Comparison of ENCODE assay signal across 9 mouse cellular contexts in the genomic region with DNA sequence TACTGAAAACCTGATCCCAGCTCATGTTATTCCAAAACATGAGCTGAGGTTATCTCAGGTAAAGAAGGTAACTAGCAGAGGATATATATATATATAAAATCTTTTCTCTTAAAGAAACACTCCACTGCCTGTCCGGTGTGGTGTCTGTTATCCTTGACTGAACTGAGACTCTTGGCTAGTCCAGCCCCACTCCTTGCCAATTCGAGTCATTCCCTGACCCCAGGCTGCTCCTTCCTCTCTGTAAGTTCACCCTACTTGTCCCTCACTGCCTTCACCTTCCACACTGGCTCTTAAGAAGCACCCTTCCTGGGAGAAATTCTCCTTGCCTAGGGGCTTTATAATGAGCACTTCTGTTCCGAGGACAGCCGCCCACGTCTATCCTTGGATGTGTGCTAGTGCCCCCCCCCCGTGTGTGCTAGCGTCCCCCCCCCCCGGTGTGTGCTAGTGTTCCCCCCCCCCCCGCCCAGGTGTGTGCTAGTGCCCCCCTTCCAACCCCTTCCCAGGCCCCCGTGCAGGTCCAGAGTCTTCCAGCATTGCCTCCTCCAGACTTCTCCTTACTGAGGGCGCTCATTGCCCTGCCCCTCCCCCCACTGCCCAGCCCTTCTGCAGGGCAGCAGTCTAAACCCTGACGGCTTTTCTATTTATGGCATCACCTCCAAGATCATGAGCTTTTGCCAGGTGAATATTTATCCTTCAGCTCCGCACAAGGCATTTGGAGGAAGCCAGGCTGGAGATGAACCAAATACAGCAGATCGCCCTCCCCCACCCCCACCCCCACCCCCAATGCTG.
DNase-seq lines count a peak whose midpoint lies in the region; ATAC-seq and TF ChIP-seq lines count a peak whose summit lies in the region.
"Had no signal": no experiment of that assay in that cellular context is flagged by ENCODE, and none has a peak within 500 bp of the region (broad histone marks: within the 10 kb centered on the region; RNA-seq: fewer than 3 reads in every experiment).

No protein-coding gene starts in this region.

- 21% methylated on average over 10 of the region's 14 CpGs for WGBS in lung, embryonic 14.5 days
- 32% methylated on average over 9 of the region's 14 CpGs for WGBS in embryonic facial prominence, embryonic 12.5 days
- WGBS in hindbrain, embryonic 11.5 days = 35% methylated on average over 10 of the region's 14 CpGs
- WGBS in liver, embryonic 12.5 days (ENCODE audit: insufficient replicate concordance) = 42% methylated on average over 9 of the region's 14 CpGs

- no peaks in the 10 kb centered on the region for H3K36me3 ChIP-seq in lung, embryonic 14.5 days (ENCODE audit: insufficient read depth)
- no peaks in the 10 kb centered on the region for H3K36me3 ChIP-seq in embryonic facial prominence, embryonic 12.5 days
- no peaks in the 10 kb centered on the region for H3K36me3 ChIP-seq in hindbrain, embryonic 11.5 days (ENCODE audit: control insufficient read depth, insufficient read depth, low read length)
- H3K36me3 ChIP-seq in liver, embryonic 12.5 days = no peaks in the 10 kb centered on the region
- H3K36me3 ChIP-seq: embryonic facial prominence, embryonic 15.5 days had no signal

- H3K4me1 ChIP-seq in lung, embryonic 14.5 days (ENCODE audit: insufficient read depth) = no peaks in the 10 kb centered on the region
- H3K4me1 ChIP-seq in embryonic facial prominence, embryonic 12.5 days = peaks cover 12% of the 10 kb centered on the region
- H3K4me1 ChIP-seq in hindbrain, embryonic 11.5 days (replicated peaks; ENCODE audit: control insufficient read depth, insufficient read depth, low read length) = no peaks in the 10 kb centered on the region
- H3K4me1 ChIP-seq in liver, embryonic 12.5 days = no peaks in the 10 kb centered on the region
- H3K4me1 ChIP-seq: embryonic facial prominence, embryonic 15.5 days had no signal

- peak; percentile 25 for DNase-seq in lung, embryonic 14.5 days
- no peak for DNase-seq in lung, postnatal 25 days (ENCODE audit: low spot score)
- peak; percentile 45 for DNase-seq in hindbrain, embryonic 11.5 days (ENCODE audit: low spot score)
- DNase-seq in lung, postnatal 10 days = peak; percentile 33
- no peak for DNase-seq in thymus, postnatal 0 days (ENCODE audit: low spot score)
- no peak for DNase-seq in cerebellum, adult 9-11 months

- TF ChIP-seq CTCF in lung, embryonic 14.5 days (IDR thresholded peaks at IDR 0.05; ENCODE audit: low read depth) = no peak

- H3K27ac ChIP-seq in lung, embryonic 14.5 days (ENCODE audit: low read depth) = no peak overlapping the region
- H3K27ac ChIP-seq in embryonic facial prominence, embryonic 12.5 days = no peak overlapping the region
- H3K27ac ChIP-seq in hindbrain, embryonic 11.5 days (ENCODE audit: low read depth, low read length) = no peak overlapping the region
- no peak overlapping the region for H3K27ac ChIP-seq in liver, embryonic 12.5 days
- H3K27ac ChIP-seq: embryonic facial prominence, embryonic 15.5 days had no signal

- no peaks in the 10 kb centered on the region for H3K9me3 ChIP-seq in lung, embryonic 14.5 days (ENCODE audit: low read depth, low read length)
- no peaks in the 10 kb centered on the region for H3K9me3 ChIP-seq in embryonic facial prominence, embryonic 12.5 days
- H3K9me3 ChIP-seq in hindbrain, embryonic 11.5 days (ENCODE audit: control insufficient read depth, low read length) = no peaks in the 10 kb centered on the region
- no peaks in the 10 kb centered on the region for H3K9me3 ChIP-seq in liver, embryonic 12.5 days (replicated peaks)
- H3K9me3 ChIP-seq: embryonic facial prominence, embryonic 15.5 days had no signal

- no peak overlapping the region for H3K4me3 ChIP-seq in lung, embryonic 14.5 days (ENCODE audit: low read depth, low read length)
- H3K4me3 ChIP-seq in embryonic facial prominence, embryonic 12.5 days = no peak overlapping the region
- no peak overlapping the region for H3K4me3 ChIP-seq in hindbrain, embryonic 11.5 days (ENCODE audit: low read depth, low read length)
- no peak overlapping the region for H3K4me3 ChIP-seq in liver, embryonic 12.5 days
- H3K4me3 ChIP-seq: embryonic facial prominence, embryonic 15.5 days had no signal

- ATAC-seq in lung, embryonic 14.5 days (ENCODE audit: insufficient read depth) = peak; percentile 47; the same call in 1 of the 2 replicates
- ATAC-seq in embryonic facial prominence, embryonic 12.5 days (ENCODE audit: insufficient number of reproducible peaks, insufficient read depth, low FRiP score, low TSS enrichment) = no peak
- ATAC-seq in hindbrain, embryonic 11.5 days (ENCODE audit: low FRiP score) = no peak
- no peak for ATAC-seq in liver, embryonic 12.5 days

- no peak overlapping the region for H3K9ac ChIP-seq in lung, embryonic 14.5 days
- no peak overlapping the region for H3K9ac ChIP-seq in embryonic facial prominence, embryonic 12.5 days
- no peak overlapping the region for H3K9ac ChIP-seq in hindbrain, embryonic 11.5 days (ENCODE audit: low read depth, low read length)
- H3K9ac ChIP-seq in liver, embryonic 12.5 days = no peak overlapping the region
- H3K9ac ChIP-seq: embryonic facial prominence, embryonic 15.5 days had no signal

- 0 out of 2 replicates have a peak overlapping the region, but pooled peaks have one; percentile 10 for H3K4me2 ChIP-seq in lung, embryonic 14.5 days
- H3K4me2 ChIP-seq in embryonic facial prominence, embryonic 12.5 days (replicated peaks) = 0 out of 2 replicates have a peak overlapping the region, but pooled peaks have one; percentile 19
- no peak overlapping the region for H3K4me2 ChIP-seq in hindbrain, embryonic 11.5 days (replicated peaks; ENCODE audit: low read depth, low read length)
- H3K4me2 ChIP-seq in liver, embryonic 12.5 days = no peak overlapping the region
- H3K4me2 ChIP-seq: embryonic facial prominence, embryonic 15.5 days had no signal

- no peaks in the 10 kb centered on the region for H3K27me3 ChIP-seq in lung, embryonic 14.5 days (ENCODE audit: insufficient read depth, low read length)
- no peaks in the 10 kb centered on the region for H3K27me3 ChIP-seq in embryonic facial prominence, embryonic 12.5 days
- H3K27me3 ChIP-seq in hindbrain, embryonic 11.5 days (ENCODE audit: control insufficient read depth, insufficient read depth, low read length) = no peaks in the 10 kb centered on the region
- peaks cover 14% of the 10 kb centered on the region; the same call in 1 of the 2 replicates for H3K27me3 ChIP-seq in liver, embryonic 12.5 days (replicated peaks)
- H3K27me3 ChIP-seq: embryonic facial prominence, embryonic 15.5 days had no signal

Comparison
In these comparisons a context has a peak if more than half of its experiments do, and no peak if none do; other contexts are left out.
1. DNase-seq: peak in lung, embryonic 14.5 days (single experiment), hindbrain, embryonic 11.5 days (single experiment) and lung, postnatal 10 days (single experiment); none in lung, postnatal 25 days (single experiment), thymus, postnatal 0 days (single experiment) and cerebellum, adult 9-11 months (single experiment).
2. H3K4me2 ChIP-seq: peak in lung, embryonic 14.5 days (single experiment) and embryonic facial prominence, embryonic 12.5 days (single experiment); none in hindbrain, embryonic 11.5 days (single experiment) and liver, embryonic 12.5 days (single experiment).